Mouse (Mus musculus) frontal cortex, postnatal 14 days (tissue): ENCODE measurements around the gene Gspt2.
"Not testable (repeated sequence)": the region's sequence is repeated elsewhere in the genome, so short reads cannot be mapped to it uniquely, and the experiment has no call there.

Source experiments
- DNase-seq, 2 experiments: peaks; one replicate each; pipeline ENCODE4 v3.0.0; 2022; ENCODE audit warnings: low spot score in 2 of 2

The Gspt2 gene

GRCm38 (mm10) chrX:94635961-94636563, at the start of gene Gspt2:
TSS of gene Gspt2 (plus strand) at chrX:94636069.
- DNase-seq = peak; percentile 22 to 36

GRCm38 (mm10) chrX:94624835-94625803, 10.8 kb upstream of the Gspt2 start:
- peak; percentile 23 to 39 for DNase-seq

GRCm38 (mm10) chrX:94636911-94637310, 1.0 kb downstream of the Gspt2 start:
- no peak for DNase-seq

- no peak for DNase-seq
These were observed 12.7 kb downstream of the Gspt2 start for GRCm38 (mm10) chrX:94648541-94648940.

- no peak for DNase-seq
These were observed 21.9 kb downstream of the Gspt2 start for GRCm38 (mm10) chrX:94657734-94658133.

- no peak for DNase-seq
These were observed 34.9 kb downstream of the Gspt2 start for GRCm38 (mm10) chrX:94670814-94671213.

GRCm38 (mm10) chrX:94674977-94675376, 39.1 kb downstream of the Gspt2 start:
- peak in 1 of 2 experiments; percentile 9 for DNase-seq

GRCm38 (mm10) chrX:94681581-94681980, 45.7 kb downstream of the Gspt2 start:
- DNase-seq = not testable (repeated sequence)

- not testable (repeated sequence) for DNase-seq
These were observed 53.7 kb downstream of the Gspt2 start for GRCm38 (mm10) chrX:94689593-94689992.
